ENCODE assay signal across 21 mouse cellular contexts in the genomic region with DNA sequence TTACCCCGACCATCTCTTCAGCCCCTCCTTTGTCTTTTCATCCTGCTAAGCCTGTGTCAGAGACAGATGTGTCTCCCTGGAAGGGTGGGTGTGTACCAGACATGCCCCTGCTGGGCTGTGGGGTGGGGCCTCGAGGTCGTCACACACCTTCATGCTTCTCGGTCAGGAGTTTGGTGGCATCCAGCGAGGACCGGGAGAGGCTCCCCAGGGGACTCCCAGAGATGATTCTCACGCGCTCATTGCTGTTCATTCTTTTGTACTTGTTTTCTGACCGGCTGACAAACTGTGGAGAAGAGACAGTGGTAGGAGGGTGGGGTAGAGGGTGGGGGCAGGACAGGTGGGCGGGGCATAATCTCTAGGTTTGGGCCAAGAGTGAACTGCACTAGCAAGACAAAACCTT.
"Had no signal": no experiment of that assay in that cellular context is flagged by ENCODE, and none has a peak within 500 bp of the region (broad histone marks: within the 10 kb centered on the region; RNA-seq: fewer than 3 reads in every experiment).

No protein-coding gene starts in this region.

- H3K36me3 ChIP-seq: limb, embryonic 10.5 days; limb, embryonic 13.5 days; liver, embryonic 12.5 days; liver, embryonic 15.5 days; midbrain, embryonic 12.5 days; midbrain, embryonic 15.5 days; neural tube, embryonic 12.5 days; neural tube, embryonic 15.5 days; stomach, embryonic 15.5 days had no signal

- H3K4me3 ChIP-seq: layer of hippocampus, adult 2 months; limb, embryonic 10.5 days; limb, embryonic 13.5 days; liver, embryonic 12.5 days; liver, embryonic 15.5 days; midbrain, embryonic 12.5 days; midbrain, embryonic 15.5 days; neural tube, embryonic 12.5 days; neural tube, embryonic 15.5 days; stomach, embryonic 15.5 days had no signal

- ATAC-seq: liver, embryonic 12.5 days; midbrain, embryonic 15.5 days had no signal

- H3K27me3 ChIP-seq: limb, embryonic 13.5 days; liver, embryonic 12.5 days; liver, embryonic 15.5 days; midbrain, embryonic 12.5 days; midbrain, embryonic 15.5 days; neural tube, embryonic 12.5 days; neural tube, embryonic 15.5 days; stomach, embryonic 15.5 days had no signal

- H3K4me1 ChIP-seq: liver, embryonic 12.5 days; liver, embryonic 15.5 days; midbrain, embryonic 12.5 days; neural tube, embryonic 12.5 days; stomach, embryonic 15.5 days had no signal

- H3K9me3 ChIP-seq: limb, embryonic 10.5 days; liver, embryonic 15.5 days; midbrain, embryonic 12.5 days; midbrain, embryonic 15.5 days; neural tube, embryonic 12.5 days; neural tube, embryonic 15.5 days; stomach, embryonic 15.5 days had no signal

- DNase-seq: kidney, adult 8-10 months; layer of hippocampus, adult 9-11 months; liver; lung, adult 2 months; lung, postnatal 14 days; lung, postnatal 4 days; right cerebral cortex, adult 18-20 months; right cerebral cortex, postnatal 14 days; right cerebral cortex, postnatal 4 days; thymus, postnatal 36 days had no signal

- H3K27ac ChIP-seq: kidney, postnatal 0 days; layer of hippocampus, adult 2 months; limb, embryonic 10.5 days; limb, embryonic 13.5 days; liver, embryonic 12.5 days; liver, embryonic 15.5 days; midbrain, embryonic 12.5 days; midbrain, embryonic 15.5 days; neural tube, embryonic 12.5 days; neural tube, embryonic 15.5 days; stomach, embryonic 15.5 days had no signal
